Mouse (Mus musculus): ENCODE results near the gene Trim67.

DNA sequence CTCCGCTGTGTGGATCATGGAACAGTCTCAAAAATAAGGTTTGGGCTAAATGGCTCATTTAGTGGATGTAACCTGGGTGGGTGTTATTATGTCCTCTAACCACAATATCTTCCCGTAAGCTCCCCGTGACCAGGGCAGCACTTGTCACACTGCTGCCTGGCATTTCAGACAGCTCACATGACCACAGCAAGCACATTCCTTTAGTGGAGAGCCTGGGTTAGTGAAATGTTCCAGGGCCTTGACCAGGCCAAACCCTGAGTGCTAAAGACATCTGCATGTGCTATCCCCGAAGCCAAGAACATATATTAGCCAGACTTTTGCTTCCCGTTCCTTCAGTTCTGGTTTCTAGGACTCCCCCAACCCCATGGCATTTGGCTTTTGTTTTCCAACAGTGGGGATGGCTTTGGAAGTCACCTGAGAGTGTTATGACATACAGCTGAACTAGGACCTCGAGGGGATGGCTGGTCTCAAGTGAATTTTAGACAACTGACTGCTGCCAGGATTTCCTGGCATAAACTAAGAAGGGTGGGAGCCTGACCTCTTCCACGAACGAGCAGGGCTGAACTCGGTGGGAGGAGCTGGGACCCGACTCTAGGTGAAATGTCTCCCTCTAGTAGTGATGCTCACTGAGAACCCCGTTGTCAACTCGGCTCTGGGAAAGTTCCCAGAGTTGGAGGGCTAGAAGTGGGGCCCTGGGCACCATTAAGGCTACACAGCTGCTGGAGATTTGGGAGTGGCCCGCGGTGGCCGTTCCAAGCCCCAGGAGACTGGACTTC, 40.7 kb downstream of the Trim67 start:
- TF ChIP-seq POLR2A (IDR thresholded peaks at IDR 0.05; ENCODE audit: borderline replicate concordance, insufficient read depth, low read length) (no peak), CTCF (IDR thresholded peaks at IDR 0.05; ENCODE audit: borderline replicate concordance, insufficient read depth, low read depth, low read length) (no peak)
